Mouse (Mus musculus) liver (tissue): ENCODE results near the gene Naa50.
A peak's percentile ranks its signal among the peaks of the same experiment; 100 is the strongest.

Source experiments
- DNase-seq: peaks from one replicate; pipeline ENCODE4 v3.0.0-alpha.2; 2020; ENCODE audit warnings: mixed read lengths

Gene Naa50

DNA sequence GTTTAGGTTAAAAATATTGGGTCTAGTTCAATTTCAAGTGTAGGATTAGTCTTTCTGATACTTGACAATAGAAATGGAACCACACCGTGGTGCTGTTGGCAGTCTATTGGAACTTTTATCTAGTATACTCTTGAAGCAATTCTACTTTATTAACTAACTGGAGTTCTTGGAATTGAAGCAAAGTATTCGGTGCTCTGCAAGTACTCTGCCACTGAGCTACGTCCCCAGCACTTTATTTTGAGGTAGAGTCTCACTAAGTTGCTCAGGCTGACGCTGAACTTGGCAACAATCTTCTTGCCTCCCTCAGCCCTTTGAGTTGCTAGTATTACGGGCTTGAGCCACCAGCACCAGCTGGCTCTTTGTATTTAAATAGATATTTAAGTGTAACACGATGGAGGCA lies 1.9 kb downstream of the Naa50 start:
- no peak for DNase-seq

DNA sequence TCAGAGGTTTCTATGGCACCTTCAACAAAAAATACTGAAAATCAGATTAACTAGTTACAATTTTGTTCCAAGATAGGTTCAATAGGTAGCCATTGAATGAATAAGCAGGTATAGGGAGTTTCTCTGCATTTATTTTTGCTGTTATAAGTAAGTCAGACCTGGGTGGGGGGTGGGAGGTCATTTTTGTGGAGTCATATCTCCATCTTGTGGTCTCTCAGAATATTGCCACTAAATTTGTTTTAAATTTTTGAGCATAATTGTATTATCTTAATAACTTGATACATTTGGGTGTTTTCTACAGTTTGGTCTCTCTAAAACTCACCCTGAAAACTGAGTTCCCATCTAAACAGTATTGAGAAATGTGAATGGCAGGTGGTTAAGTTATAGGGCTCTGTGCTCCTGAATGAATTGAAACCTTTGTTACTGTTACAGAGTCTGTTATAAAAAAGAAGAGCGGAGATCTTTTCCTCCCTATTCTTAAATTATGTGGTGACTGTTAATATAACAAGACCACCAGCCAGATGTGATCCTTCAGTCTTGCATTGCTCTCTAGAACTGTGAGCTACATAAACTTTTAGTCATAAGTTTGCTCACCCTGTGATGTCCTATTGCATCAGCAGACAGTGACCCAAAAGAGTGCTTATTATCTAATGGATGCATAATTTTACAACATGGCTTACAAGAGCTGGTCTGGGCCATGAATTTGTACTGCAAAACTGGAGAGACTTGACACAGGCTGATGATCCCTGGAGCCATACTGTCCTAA lies 9.6 kb downstream of the Naa50 start:
- no peak for DNase-seq

DNA sequence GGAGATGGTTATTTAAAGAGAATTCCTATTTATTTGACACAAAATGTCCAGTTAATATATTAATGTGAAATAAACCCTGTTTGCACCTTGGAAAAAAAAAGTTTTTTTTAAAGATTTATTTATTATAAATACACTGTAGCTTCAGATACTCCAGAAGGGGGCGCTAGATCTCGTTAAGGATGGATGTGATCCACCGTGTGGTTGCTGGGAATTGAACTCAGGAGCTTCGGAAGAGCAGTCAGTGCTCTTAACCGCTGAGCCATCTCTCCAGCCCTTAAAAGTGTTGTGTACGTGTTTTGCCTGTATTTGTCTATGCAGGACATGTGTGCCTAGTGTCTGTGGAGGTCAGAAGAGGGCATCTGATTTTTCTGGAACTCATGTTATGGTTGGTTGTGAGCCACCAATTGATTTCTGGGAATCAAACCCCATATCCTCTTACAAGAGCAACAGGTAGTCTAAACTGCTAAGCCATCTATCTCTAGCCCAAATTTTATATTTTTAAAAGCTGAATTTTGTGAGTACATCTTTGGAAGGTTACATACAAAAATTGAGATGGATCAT lies 14.9 kb downstream of the Naa50 start:
- no peak for DNase-seq

DNA sequence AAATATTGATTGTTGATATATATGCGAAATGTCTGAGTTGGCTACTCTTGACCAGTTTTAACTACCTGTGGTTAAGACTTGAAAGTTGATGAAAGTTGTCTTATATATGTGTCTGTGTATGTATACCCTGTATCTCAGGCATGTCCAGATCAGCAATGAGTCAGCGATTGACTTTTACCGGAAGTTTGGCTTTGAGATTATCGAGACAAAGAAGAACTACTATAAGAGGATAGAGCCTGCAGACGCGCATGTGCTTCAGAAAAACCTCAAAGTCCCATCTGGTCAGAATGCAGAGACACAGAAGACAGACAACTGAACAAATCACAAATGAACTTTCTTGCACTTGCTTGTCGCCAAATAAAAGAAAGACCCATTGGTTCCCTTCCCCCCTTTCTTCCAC lies 19.7 kb downstream of the Naa50 start:
- no peak for DNase-seq

DNA sequence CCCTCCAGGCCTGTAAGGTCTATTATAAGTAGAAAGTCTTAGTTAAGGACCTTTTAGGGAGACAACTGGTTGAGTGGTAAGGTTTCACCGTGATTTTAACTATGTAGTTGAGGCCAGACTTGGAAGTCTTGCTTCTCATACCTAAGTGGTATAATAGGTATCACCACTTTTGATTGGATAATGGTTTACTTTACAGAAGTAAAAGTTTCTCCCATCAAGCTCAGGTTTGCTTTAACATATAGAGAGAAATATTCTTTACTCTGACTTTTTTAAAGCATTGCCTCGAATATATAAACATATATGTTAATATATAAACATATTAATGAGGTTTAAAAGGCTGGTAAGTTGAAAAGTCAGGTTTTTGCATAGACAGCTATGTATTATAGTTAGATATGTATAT lies 24.2 kb downstream of the Naa50 start:
- no peak for DNase-seq

DNA sequence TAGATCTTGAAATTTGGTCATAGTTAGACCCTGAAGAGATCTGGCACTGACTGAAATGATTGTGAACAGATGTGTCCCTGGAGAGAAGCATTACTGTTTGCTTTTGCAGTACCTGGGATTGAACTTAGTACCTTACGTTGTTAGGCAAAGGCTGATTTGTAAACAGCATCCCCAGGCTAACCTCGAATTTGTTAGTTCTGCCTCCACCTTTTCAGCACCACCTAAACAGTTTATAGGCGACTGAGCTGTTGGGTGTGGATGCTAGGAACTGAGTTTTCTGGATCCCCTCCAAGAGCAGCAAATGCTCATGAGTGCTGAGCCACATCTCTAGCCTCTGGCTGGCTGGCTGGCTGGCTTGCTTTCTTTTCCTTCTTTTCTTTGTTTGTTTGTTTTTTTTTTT lies 25.6 kb downstream of the Naa50 start:
- DNase-seq = no peak

DNA sequence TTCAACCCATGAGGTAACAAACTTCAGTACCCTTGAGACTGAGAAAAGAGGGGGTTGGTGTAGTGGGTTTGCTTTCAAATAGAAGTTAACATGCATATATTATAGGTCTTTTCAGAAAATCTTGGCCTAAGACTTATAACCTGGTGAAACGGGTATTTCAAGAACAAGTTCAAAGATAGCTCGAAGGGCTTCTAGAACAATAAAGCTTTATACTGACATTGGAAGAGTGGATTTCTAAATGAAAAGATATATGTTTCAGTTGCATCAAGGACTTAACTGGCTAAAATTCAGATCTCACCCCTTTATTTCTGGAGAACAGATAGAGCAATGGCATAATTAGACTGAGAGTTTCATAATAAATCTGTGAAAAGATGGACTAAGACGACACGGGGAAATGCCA lies 29.4 kb downstream of the Naa50 start:
- DNase-seq = no peak

DNA sequence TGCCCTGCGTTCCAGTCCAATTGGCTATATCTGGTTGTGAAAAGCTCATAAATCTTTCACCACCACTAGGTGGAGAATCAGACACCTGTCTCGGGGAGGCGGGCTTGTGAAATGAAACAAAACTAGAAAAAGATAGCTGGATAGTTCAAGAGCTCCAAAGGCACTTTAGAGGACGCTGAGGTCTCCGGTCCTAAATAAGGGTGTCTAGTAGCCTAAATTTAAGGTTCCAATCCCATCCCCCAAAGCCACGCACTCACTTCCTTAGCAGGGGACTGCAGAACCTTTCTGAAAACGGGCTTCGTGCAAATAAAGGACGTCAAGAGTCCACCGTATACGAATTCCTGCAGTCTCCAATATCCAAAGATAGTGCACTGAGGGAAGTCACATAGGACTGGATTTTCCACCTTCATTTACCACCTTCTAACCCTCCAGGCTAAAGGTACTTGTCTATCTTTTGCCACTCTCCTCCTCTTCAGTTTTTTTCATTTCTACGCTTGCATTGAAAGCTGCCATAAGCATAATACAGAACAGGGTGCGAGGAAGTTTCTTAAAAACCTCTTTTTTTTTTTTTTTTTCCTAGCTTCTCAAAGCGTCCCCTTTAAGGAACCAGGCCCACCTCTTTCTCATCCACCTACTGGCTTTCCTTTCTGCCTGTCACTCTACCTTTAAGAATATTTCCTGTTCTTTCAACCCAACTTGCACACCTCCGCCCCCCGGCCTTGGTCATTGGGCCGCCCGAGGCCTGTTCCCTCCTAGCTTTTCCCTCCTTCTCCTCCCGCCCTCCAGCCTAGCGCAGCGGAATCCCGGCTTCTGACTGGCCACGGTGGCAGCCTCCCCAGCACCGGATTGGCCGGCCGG lies 32.9 kb downstream of the Naa50 start:
- peak; percentile 98 for DNase-seq

DNA sequence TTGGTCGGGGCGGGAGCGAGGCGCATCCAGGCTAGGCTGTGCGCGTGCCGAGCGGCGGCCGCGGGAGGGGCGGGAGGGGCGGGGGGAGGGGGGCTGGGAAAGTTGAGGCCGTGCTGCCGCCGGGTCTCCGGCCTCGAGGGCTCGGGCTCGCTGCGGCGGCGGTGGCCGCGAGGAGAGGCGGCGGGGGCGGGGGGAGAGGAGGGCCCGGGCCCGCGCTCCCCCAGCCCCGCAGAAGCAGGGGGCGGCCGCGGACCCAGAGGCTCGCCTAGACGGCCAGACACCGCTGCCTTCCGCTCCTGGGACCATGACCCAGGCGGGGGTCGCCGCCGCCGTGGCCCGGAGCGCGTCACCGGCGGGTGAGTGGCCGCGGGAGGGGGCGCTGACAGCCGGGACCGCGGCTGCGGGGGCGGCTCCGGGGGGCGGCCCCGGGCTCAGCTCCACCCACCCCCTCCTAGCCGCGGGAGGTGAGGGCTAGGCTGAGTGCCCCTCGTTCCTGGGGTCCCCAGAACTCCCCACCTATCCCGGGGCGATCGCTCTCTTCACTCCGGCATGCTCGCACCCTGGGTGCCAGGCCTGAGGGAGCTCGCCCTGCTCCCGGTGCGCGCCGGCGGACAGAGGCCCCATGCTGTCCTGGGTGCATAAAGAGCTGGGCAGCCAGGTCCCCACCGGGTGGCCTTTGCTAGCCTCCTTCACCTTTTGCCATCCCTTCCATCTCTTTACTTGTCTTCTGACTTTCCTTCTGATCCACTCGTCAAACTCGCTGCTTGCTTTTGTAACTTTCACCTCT lies 33.7 kb downstream of the Naa50 start, which contains the start of gene Usf3:
Usf3 (plus strand) TSS at position 92 of the 787 bp plus-strand sequence.
- peak; percentile 70 for DNase-seq

DNA sequence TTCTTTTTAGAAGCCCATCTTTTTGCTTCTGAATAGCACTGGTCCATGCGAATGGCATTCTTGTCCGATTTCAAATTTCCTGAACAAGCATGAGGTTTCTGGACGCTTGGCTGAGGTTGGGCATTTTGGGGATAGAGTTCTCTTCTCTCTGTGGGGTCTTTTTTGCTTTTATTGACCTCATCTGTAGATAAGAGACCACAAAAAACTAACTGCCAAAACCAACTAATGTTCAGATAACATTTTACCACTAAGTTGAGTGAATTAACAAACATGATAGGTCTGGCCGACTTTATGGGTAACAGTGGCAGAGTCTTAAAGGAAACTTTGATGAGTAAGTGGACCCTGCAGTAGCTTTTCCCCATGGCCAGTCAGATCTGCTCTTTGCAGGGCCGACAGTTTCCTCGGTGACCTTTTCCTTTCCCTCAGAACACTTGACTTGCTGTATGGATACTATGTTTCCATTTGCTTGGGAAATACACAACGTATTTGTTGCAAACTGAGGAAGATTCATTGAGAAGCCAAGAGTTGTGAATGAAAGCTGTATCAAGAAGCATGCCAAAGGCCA lies 34.4 kb downstream of the Naa50 start:
- no peak for DNase-seq

DNA sequence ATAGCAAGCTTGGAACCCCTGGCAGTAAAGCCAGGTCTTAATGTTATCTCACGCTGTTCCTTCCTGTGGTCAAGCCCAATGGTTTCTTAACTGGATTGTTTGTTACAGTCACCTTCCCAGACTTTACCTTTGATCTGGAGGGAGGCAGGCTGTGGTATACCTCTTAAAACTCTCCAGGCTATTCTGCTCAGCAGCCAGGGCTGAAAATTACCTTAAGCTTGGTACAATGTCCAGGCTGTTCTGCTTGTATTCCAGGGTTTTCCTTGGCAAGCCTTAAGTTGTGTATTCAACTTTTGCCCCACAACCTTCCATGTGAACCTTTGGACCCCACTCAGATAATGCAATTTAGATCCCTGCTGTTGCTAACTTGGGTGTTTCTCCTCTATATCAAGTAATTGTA lies 35.4 kb downstream of the Naa50 start:
- no peak for DNase-seq

DNA sequence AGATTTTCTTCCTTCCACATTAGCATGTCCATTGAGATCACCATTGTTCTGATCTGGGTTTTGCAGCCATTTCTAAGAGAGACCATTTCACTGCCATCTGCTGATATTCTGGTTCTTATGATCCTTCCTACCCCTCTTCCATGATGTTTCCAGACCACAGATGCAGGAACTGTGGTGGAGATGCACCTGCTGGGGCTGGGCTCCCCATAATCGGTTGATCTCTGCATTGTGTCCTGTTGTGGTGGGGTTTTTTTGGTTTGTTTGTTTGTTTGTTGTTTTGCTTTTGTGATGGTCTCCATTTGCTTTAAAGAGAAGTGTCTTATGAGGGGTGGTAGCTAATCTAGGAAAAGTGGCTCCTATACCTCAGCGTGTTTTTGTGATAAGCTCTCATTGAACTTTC lies 36.9 kb downstream of the Naa50 start:
- DNase-seq = no peak

DNA sequence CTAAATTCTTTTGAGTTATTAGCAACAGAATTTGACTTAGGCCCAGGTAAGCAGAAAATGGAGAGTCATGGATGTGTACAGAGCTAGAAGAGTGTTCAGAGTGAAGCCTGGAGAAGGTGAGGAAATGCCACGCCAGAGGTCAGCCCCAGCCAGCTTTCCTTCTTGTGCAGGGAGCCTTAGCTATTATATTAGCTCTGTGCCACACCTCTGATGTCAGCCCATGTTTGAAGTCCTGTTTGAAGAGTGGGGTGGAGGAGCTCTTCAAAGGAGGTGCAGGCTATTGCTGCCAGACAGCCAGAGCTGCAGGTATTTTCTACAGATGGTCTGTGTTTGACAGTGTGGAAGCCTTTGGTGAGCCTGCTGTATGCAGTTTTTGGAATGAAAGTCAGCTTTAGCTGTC lies 38.9 kb downstream of the Naa50 start:
- DNase-seq = no peak

DNA sequence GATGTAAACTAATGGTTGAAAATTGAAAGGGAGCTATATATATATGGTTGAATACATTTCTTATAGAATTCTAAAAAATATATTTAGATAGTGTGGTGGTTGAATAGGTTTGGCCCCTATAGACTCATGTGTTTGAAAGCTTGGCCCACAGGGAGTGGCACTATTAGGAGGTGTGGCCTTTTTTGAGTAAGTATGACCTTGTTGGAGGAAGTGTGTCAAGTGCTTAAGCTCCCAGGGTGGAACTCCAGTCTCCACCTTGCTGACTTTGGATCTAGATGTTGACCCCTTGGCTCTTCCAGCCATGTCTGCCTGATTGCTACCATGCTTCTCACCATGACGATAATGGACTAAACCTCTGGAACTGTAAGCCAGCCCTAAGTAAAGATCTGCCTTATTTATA lies 43.0 kb downstream of the Naa50 start:
- DNase-seq = no peak

DNA sequence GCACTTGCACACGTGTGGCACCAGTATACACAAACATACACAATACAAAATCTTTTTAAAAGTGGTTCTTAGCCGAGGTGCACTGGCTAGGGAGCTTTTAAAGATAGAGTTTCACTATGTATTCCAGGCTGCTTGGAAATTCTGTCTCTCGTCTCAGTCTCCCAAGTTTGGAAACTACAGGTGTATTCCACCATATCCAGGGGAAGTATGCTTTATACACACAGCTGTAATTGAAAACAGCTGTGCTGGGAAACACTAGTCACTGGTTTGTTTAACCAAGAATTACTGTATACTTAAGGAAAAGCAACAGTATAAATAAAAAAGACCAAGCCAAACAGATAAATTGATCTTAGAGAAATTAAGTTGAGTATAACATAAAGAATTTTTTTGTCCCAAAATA lies 45.1 kb downstream of the Naa50 start:
- no peak for DNase-seq

DNA sequence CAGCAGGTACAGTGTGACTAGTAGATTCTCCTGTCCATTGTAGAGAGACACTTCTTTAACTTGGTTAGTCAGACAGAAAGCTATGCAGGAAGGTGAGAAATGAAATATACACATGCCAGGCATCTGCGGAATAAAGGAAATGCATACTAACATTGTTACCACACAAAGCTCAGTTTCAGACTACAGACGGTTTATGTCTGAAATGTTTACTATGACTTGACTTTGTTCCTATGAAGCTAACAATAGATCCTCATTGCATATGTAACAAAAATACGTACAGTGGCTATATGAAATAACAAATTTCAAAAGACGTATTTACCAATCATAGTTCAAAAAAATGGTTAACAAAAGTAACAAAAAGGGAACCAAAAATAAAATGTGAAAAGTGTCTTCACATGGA lies 47.5 kb downstream of the Naa50 start:
- no peak for DNase-seq

DNA sequence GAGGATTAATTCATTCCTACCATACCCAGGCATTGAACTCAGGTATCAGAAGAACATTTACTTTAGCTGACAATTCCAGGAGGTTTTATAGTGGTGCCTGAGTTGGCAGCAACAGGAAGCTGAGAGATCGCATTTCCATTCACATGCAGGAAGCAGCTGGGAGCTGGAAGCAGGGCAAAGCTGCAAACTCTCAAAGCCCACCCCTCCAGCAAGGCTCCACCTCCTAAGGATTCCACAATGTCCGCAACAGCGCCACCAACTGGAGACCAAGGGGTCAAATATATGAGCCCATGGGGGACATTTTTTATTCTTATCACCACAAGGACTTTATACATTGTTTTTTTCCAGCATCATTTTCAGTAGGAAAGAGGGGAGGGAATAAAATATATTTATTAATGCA lies 49.1 kb downstream of the Naa50 start:
- DNase-seq = no peak

DNA sequence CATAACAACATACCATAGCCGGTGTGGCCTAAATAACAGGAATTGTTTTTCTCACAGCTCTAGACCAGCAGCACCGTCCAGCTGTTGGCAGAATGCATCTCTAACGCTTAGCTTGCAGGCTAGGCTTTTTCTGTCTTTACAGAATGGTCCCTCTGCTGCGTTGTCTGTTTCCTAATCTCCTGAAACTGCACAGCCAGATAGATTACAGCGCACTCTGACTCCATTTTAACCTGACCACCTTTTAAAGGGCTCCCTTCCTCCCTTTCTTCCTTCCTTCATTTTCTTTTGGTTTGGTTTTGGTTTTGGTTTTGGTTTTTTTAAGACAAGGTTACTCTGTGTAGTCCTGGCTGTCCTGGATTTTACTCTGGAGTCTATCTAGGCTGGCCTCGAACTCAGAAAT lies 50.4 kb downstream of the Naa50 start:
- DNase-seq = no peak

DNA sequence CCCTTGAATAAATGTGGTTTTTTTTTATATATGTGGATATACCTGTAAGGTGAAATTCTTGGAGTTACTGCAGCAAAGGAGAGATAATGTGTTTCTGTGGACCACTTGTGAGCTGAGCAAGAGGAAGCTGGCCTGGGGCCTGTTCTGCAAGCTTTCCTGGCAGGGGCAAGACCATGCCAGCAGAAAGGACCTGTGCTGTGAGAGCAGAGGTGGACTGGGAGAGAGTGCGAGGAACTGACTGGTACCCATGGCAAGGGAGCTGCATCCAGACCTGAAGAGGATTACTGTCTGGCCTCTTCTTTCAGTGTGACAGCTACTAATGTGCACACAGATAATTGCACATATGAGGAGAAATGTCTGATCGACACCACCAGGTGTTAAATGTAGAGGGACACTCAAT lies 51.3 kb downstream of the Naa50 start:
- no peak for DNase-seq

DNA sequence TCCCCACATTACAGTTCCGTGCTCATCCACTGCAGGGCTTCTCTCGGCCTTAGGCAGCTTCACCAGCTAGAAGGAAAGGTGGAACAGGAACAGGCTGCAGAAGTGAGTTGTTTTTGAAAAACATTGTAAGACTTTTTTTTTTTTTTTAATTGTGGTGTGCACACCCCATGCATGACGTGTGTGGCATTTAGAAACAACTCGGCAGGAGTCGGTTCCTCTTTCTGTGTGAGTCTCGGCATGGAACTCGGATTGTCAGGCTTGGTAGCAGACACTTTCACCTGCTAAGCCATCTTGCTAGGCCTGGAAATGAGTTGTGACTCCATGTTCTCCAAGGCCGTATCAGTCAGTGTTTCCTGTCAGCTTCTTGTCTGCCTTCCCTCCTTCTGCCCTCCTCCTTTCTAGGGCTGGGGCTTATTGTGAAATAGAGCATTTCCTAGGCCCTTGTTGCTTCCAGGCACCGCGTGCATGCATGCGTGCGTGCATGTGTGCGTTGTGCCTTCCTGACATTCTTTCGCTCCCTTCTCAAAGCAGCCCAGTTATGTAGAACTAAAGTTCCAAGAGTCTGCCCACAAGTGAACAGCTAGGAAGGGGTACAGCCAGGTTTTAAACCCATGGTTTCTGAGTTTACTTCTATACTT lies 59.6 kb downstream of the Naa50 start:
- no peak for DNase-seq

DNA sequence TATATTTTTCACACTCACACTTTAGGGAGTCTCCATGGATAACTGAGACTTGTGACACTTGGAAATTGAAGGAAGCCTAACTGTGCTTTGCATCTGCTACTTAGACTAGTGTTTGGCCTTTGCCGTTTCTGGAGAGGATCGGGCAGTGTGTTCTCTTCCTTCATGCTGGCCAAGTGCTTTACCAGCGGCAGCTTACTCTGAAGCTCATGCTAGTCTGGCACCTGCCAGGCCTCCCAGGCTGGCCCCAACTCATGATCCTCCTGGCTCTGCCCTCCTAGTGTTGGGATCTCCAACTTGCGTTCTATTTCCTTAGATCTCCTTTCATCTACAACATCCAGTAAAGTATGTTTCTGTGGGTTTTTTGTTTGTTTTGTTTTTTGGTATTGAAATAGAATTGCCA lies 60.5 kb downstream of the Naa50 start:
- no peak for DNase-seq

DNA sequence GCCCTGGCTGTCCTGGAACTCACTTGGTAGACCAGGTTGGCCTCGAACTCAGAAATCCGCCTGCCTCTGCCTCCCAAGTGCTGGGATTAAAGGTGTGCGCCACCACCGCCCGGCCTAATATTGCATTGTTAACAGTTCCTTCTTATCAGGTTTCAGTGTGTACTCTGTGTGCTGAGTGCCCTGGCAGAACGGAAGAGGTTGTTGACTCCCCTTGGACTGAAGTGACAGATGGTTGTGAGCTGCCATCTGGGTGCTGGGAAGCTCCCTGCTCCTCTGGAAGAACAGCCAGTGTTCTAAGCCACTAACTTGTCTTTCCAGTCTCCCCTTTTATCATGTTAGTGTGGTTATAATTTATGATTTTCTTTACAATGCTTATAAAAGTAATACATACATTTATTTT lies 64.7 kb downstream of the Naa50 start:
- no peak for DNase-seq
